Mouse (Mus musculus) ovary, adult 18-20 months (tissue): ENCODE results near the gene Krtap2-4.

Experiments
- DNase-seq: peaks from one replicate; pipeline ENCODE4 v3.0.0; 2022; ENCODE audit warnings: low spot score, mixed read lengths

Gene Krtap2-4

DNA sequence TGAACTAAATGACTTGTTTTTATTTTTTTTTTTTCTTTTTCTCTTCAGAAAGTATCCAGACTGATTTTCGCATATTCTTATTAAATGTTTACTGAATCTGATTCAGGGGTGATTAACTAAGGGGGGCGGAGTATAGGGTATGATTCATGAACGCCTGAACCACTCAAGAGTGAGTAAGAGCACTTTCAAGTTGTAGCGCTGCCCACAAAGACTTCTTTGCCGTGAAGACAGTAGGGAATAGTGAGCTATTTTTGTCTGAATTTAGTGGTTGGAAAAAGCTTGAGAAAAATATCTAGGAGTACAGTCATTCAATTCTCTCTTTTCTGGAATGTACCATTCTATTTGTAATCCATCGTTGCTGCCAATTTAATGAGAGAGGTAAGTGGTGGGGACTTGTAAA lies 33.1 kb downstream of the Krtap2-4 start:
- DNase-seq: no peak

DNA sequence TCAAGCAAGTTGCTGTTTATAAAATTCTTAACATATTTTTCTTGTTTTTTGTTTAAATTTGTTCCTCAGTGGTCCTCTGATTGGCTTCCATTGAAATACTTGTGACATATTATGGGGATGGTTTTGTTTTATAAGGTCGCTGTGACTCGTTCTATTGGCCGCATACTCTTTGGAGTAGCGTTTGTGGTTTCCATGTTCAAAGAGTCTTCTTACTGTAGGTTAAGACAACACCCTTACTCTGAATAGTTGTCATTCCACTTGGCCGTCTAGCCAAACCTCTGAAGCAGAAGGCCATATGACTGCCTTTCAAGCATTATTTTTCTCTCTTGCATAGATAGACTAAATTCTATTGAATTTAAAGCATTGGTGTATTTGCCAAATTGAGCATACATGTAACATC lies 33.6 kb downstream of the Krtap2-4 start:
- DNase-seq: no peak

DNA sequence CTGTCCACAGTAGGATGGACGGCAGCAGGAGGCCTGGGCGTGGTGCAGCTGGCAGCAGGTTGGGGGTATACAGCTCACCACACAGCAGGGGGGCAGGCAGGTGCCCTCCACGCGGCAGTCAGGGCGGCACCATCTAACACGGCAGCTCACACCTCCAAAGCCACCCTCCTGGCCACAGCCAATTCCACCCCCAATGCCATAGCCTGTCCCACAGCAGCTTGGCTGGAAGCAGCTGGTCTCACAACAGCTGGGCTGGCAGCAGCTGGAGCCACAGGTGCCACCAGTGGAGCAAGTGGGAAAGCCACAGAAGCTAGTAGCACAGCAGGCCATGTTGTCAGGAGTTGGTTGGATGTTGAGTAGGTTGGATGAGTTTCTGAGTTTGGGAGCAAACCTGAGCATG lies 34.0 kb downstream of the Krtap2-4 start, which contains the start of gene Krtap1-5:
Gene Krtap1-5 (minus strand): TSS at position 381 of the 400 bp plus-strand sequence.
- no peak for DNase-seq

DNA sequence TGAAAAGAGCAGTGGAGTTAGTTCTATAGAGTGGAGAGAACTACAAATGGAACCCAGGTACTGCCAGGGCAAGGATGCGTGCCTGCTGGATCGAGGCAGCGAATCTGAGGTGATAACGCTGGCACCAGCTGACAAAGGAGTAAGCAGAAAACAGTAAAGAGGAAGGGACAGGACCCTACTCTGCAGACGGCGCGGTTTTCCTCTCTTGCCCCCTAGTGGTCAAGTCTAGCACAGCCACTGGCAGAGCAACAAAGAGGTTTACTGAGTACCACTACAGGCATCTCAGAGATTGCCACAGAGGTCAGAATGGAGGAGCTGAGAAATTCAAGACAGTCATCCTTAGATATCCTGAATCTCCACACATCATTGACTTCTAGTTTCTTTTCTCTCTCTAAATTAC lies 40.5 kb downstream of the Krtap2-4 start:
- DNase-seq: peak; percentile 42

DNA sequence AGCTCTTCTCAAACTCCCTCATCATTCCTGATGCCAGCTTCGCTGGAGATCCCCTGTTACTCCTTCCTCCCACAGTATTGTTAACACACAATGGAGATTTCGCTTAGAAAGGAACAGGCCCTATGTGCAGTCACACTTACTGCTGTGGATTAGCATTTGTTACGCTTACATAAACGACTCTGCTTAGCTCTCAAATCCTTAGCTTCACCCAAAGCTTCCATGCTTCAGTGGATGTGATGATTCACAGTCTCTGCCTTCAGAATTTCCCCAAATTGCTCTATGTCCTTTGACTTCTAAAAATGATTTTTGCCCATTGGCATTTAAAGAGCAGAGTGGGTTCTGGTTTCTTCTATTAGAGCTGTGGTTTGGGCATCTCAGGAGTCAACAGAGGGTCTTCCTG lies 41.5 kb downstream of the Krtap2-4 start:
- DNase-seq: no peak

DNA sequence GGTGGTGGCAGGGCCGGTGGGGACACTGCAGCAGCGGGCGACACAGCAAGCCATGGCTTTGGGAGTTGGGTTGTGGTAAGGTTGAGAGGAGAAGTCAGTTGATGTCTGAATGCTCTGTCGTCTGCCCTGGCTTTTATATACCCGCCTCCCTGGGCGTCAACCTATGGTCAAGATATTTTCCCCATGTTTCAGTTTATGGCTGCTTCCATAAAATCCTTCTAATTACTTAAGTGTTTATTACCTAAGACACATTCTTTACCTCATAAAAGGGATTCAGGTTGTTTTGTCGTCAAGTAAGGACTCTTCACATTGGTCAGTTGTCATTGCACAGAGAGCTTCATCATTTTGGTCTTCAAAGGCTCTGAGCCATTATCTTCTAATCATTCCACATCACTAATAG lies 48.1 kb downstream of the Krtap2-4 start, which contains the start of gene Krtap3-1:
Gene Krtap3-1 (minus strand): TSS at position 101 of the 400 bp plus-strand sequence.
- no peak for DNase-seq
